Mouse (Mus musculus): ENCODE measurements around the gene Ift27. TPM values are rescaled to one million over a fixed set of nuclear protein-coding genes. Genes with fewer than 3 reads are reported as not detected.

Ift27 gene
- polyA plus RNA-seq, 1 experiment, result 18.7 TPM

- H3K4me3 ChIP-seq (ENCODE audit: low read depth, low read length), result peak overlapping the region; percentile 7; the same call in 1 of the 2 replicates
- H3K27ac ChIP-seq (ENCODE audit: insufficient read depth, low read depth, low read length), result no peak overlapping the region
- WGBS, result 64% methylated on average over 11 of the region's 11 CpGs
- H3K36me3 ChIP-seq (ENCODE audit: control insufficient read depth, insufficient read depth, low read length), result no peaks in the 10 kb centered on the region
- no peak for TF ChIP-seq POLR2A (IDR thresholded peaks at IDR 0.05; ENCODE audit: low read depth, low read length)
- TF ChIP-seq CTCF (IDR thresholded peaks at IDR 0.05; ENCODE audit: extremely low read depth, insufficient read length, insufficient replicate concordance, low read depth, low read length), result no peak
- peaks cover 13% of the 10 kb centered on the region for H3K4me1 ChIP-seq (ENCODE audit: control insufficient read depth, insufficient read depth, insufficient read length, low read length)
- no peaks in the 10 kb centered on the region for H3K27me3 ChIP-seq (ENCODE audit: control insufficient read depth, insufficient read depth, low read length)
Measured at GRCm38 (mm10) chr15:78172256-78172898, 1.5 kb downstream of the Ift27 start.

- no peaks in the 10 kb centered on the region for H3K27me3 ChIP-seq (ENCODE audit: control insufficient read depth, insufficient read depth, low read length)
- no peak overlapping the region for H3K27ac ChIP-seq (ENCODE audit: insufficient read depth, low read depth, low read length)
- no peak overlapping the region for H3K4me3 ChIP-seq (ENCODE audit: low read depth, low read length)
- no peaks in the 10 kb centered on the region for H3K36me3 ChIP-seq (ENCODE audit: control insufficient read depth, insufficient read depth, low read length)
- 93% methylated on average over 10 of the region's 10 CpGs for WGBS
- peaks cover 13% of the 10 kb centered on the region for H3K4me1 ChIP-seq (ENCODE audit: control insufficient read depth, insufficient read depth, insufficient read length, low read length)
- no peak for TF ChIP-seq POLR2A (IDR thresholded peaks at IDR 0.05; ENCODE audit: low read depth, low read length)
- peak; percentile 8; the same call in 1 of the 2 replicates for TF ChIP-seq CTCF (IDR thresholded peaks at IDR 0.05; ENCODE audit: extremely low read depth, insufficient read length, insufficient replicate concordance, low read depth, low read length)
Measured at GRCm38 (mm10) chr15:78171651-78172050, 2.3 kb downstream of the Ift27 start.

GRCm38 (mm10) chr15:78170708-78171107 lies 3.2 kb downstream of the Ift27 start:
- no peak for TF ChIP-seq POLR2A (IDR thresholded peaks at IDR 0.05; ENCODE audit: low read depth, low read length)
- no peak for TF ChIP-seq CTCF (IDR thresholded peaks at IDR 0.05; ENCODE audit: extremely low read depth, insufficient read length, insufficient replicate concordance, low read depth, low read length)
- H3K36me3 ChIP-seq (ENCODE audit: control insufficient read depth, insufficient read depth, low read length), result no peaks in the 10 kb centered on the region
- no peak overlapping the region for H3K4me3 ChIP-seq (ENCODE audit: low read depth, low read length)
- no peak overlapping the region for H3K27ac ChIP-seq (ENCODE audit: insufficient read depth, low read depth, low read length)
- peaks cover 13% of the 10 kb centered on the region for H3K4me1 ChIP-seq (ENCODE audit: control insufficient read depth, insufficient read depth, insufficient read length, low read length)
- 89% methylated on average over 15 of the region's 15 CpGs for WGBS
- no peaks in the 10 kb centered on the region for H3K27me3 ChIP-seq (ENCODE audit: control insufficient read depth, insufficient read depth, low read length)

- no peaks in the 10 kb centered on the region for H3K27me3 ChIP-seq (ENCODE audit: control insufficient read depth, insufficient read depth, low read length)
- no peak overlapping the region for H3K4me3 ChIP-seq (ENCODE audit: low read depth, low read length)
- no peak for TF ChIP-seq POLR2A (IDR thresholded peaks at IDR 0.05; ENCODE audit: low read depth, low read length)
- no peak for TF ChIP-seq CTCF (IDR thresholded peaks at IDR 0.05; ENCODE audit: extremely low read depth, insufficient read length, insufficient replicate concordance, low read depth, low read length)
- peaks cover 11% of the 10 kb centered on the region for H3K4me1 ChIP-seq (ENCODE audit: control insufficient read depth, insufficient read depth, insufficient read length, low read length)
- no peak overlapping the region for H3K27ac ChIP-seq (ENCODE audit: insufficient read depth, low read depth, low read length)
- no peaks in the 10 kb centered on the region; the same call in 1 of the 2 replicates for H3K36me3 ChIP-seq (ENCODE audit: control insufficient read depth, insufficient read depth, low read length)
- 83% methylated on average over 11 of the region's 11 CpGs for WGBS
Measured at GRCm38 (mm10) chr15:78169566-78169965, 4.3 kb downstream of the Ift27 start.

GRCm38 (mm10) chr15:78165292-78165691 lies 8.6 kb downstream of the Ift27 start:
- H3K27ac ChIP-seq (ENCODE audit: insufficient read depth, low read depth, low read length), result no peak overlapping the region
- 78% methylated on average over 4 of the region's 4 CpGs for WGBS
- H3K27me3 ChIP-seq (ENCODE audit: control insufficient read depth, insufficient read depth, low read length), result no peaks in the 10 kb centered on the region
- H3K4me3 ChIP-seq (ENCODE audit: low read depth, low read length), result no peak overlapping the region
- no peak for TF ChIP-seq POLR2A (IDR thresholded peaks at IDR 0.05; ENCODE audit: low read depth, low read length)
- no peak for TF ChIP-seq CTCF (IDR thresholded peaks at IDR 0.05; ENCODE audit: extremely low read depth, insufficient read length, insufficient replicate concordance, low read depth, low read length)
- no peaks in the 10 kb centered on the region for H3K4me1 ChIP-seq (ENCODE audit: control insufficient read depth, insufficient read depth, insufficient read length, low read length)
- no peaks in the 10 kb centered on the region; the same call in 1 of the 2 replicates for H3K36me3 ChIP-seq (ENCODE audit: control insufficient read depth, insufficient read depth, low read length)

GRCm38 (mm10) chr15:78164466-78164865 lies 9.4 kb downstream of the Ift27 start:
- H3K36me3 ChIP-seq (ENCODE audit: control insufficient read depth, insufficient read depth, low read length), result no peaks in the 10 kb centered on the region; the same call in 1 of the 2 replicates
- no peaks in the 10 kb centered on the region for H3K4me1 ChIP-seq (ENCODE audit: control insufficient read depth, insufficient read depth, insufficient read length, low read length)
- H3K27me3 ChIP-seq (ENCODE audit: control insufficient read depth, insufficient read depth, low read length), result no peaks in the 10 kb centered on the region
- H3K27ac ChIP-seq (ENCODE audit: insufficient read depth, low read depth, low read length), result no peak overlapping the region
- WGBS, result 94% methylated on average over 11 of the region's 11 CpGs
- TF ChIP-seq POLR2A (IDR thresholded peaks at IDR 0.05; ENCODE audit: low read depth, low read length), result no peak
- no peak overlapping the region for H3K4me3 ChIP-seq (ENCODE audit: low read depth, low read length)

GRCm38 (mm10) chr15:78161946-78162345 lies 12.0 kb downstream of the Ift27 start:
- 68% methylated on average over 9 of the region's 9 CpGs for WGBS
- Histone ChIP-seq H3K27ac (ENCODE audit: insufficient read depth, low read depth, low read length) (no peak overlapping the region), H3K27me3 (ENCODE audit: control insufficient read depth, insufficient read depth, low read length) (no peaks in the 10 kb centered on the region), H3K36me3 (ENCODE audit: control insufficient read depth, insufficient read depth, low read length) (no peaks in the 10 kb centered on the region; the same call in 1 of the 2 replicates), H3K4me1 (ENCODE audit: control insufficient read depth, insufficient read depth, insufficient read length, low read length) (no peaks in the 10 kb centered on the region), H3K4me3 (ENCODE audit: low read depth, low read length) (no peak overlapping the region)
- TF ChIP-seq CTCF (IDR thresholded peaks at IDR 0.05; ENCODE audit: extremely low read depth, insufficient read length, insufficient replicate concordance, low read depth, low read length) (no peak), POLR2A (IDR thresholded peaks at IDR 0.05; ENCODE audit: low read depth, low read length) (no peak)
